Mouse (Mus musculus) liver, adult 2 months (tissue): ENCODE data around the gene Sp7. TPM values are rescaled to one million over a fixed set of nuclear protein-coding genes. Genes with fewer than 3 reads are reported as not detected.

Source experiments
- DNase-seq: peaks from one replicate; pipeline ENCODE4 v3.0.0-alpha.2; 2011; ENCODE audit warnings: low read depth, low spot score; ENCODE audit errors: extremely low read depth
- H3K27ac ChIP-seq: fragments of 200-500 bp; replicated peaks from 2 replicates; pipeline ENCODE4 v1.5.1; 2012; ENCODE audit warnings: low read depth, mild to moderate bottlenecking, control low read depth, inconsistent platforms, low read length; ENCODE audit not compliant: insufficient read depth
- H3K27me3 ChIP-seq: fragments of 200-500 bp; 2 replicates; pipeline ENCODE4 v1.6.1; 2012; ENCODE audit warnings: mild to moderate bottlenecking, moderate library complexity, low read length, inconsistent platforms; ENCODE audit not compliant: control insufficient read depth, insufficient read depth
- H3K36me3 ChIP-seq: fragments of 200-500 bp; 2 replicates; pipeline ENCODE4 v1.6.1; 2012; ENCODE audit warnings: low read length, inconsistent platforms; ENCODE audit not compliant: control insufficient read depth, insufficient read depth
- H3K4me1 ChIP-seq: fragments of 200-500 bp; 2 replicates; pipeline ENCODE4 v1.6.1; 2011; ENCODE audit warnings: low read length; ENCODE audit not compliant: control insufficient read depth, insufficient read depth
- H3K4me3 ChIP-seq: fragments of 200-500 bp; 2 replicates; pipeline ENCODE4 v1.5.1; 2011; ENCODE audit warnings: low read depth, mild to moderate bottlenecking, control low read depth, low read length, moderate library complexity; ENCODE audit not compliant: insufficient read depth
- H3K79me2 ChIP-seq: fragments of 200-500 bp; 2 replicates; pipeline ENCODE4 v1.6.1; 2012; ENCODE audit warnings: inconsistent platforms, mild to moderate bottlenecking, low read length, moderate library complexity; ENCODE audit not compliant: control insufficient read depth, insufficient read depth
- H3K9ac ChIP-seq: fragments of 200-500 bp; 2 replicates; pipeline ENCODE4 v1.6.1; 2012; ENCODE audit warnings: low read depth, mild to moderate bottlenecking, control low read depth, inconsistent platforms, low read length
- CTCF ChIP-seq: fragments of 200-500 bp; IDR thresholded peaks from 2 replicates; pipeline ENCODE4 v1.5.1; 2011; ENCODE audit warnings: low read depth, low read length, control low read depth
- POLR2A ChIP-seq: fragments of 200-500 bp; IDR thresholded peaks from 2 replicates; pipeline ENCODE4 v1.6.1; 2011; ENCODE audit warnings: low read length, control low read depth; ENCODE audit not compliant: insufficient read depth; ENCODE audit errors: extremely low read depth
- WGBS: fragments of 180-500 bp; shearing (Covaris S2); methylation state at CpG from one replicate; pipeline ENCODE4 v1.1.7; 2018; 5-methylcytosine and 5-hydroxymethylcytosine counted together
- polyA plus RNA-seq: library from polyadenylated mRNA; depleted of rRNA; stranded (reverse); fragments of >200 nt; gene quantifications from 2 replicates; pipeline ENCODE4 v1.2.3, GENCODE M21; 2012
- total RNA-seq: library from RNA; depleted of rRNA; stranded (reverse); fragments of >200 nt; gene quantifications from 2 replicates; pipeline ENCODE4 v1.2.3, GENCODE M21; 2014

Sp7 gene
- total and polyA plus RNA-seq, 2 experiments = not detected

GRCm38 (mm10) chr15:102404608-102405488 is 37.9 kb upstream of the Sp7 start:
- WGBS = 12% methylated on average over 34 of the region's 34 CpGs
- Histone ChIP-seq H3K79me2 (peaks cover 17% of the 10 kb centered on the region), H3K9ac (peak overlapping the region; percentile 93), H3K4me1 (peaks cover 16% of the 10 kb centered on the region), H3K27me3 (no peaks in the 10 kb centered on the region), H3K27ac (peak overlapping the region; percentile 98), H3K36me3 (peaks cover 16% of the 10 kb centered on the region; the same call in 1 of the 2 replicates), H3K4me3 (peak overlapping the region; percentile 79)
- DNase-seq = no peak
- TF ChIP-seq POLR2A (no peak), CTCF (peak; percentile 57)

GRCm38 (mm10) chr15:102402210-102402609 is 35.2 kb upstream of the Sp7 start:
- Histone ChIP-seq H3K79me2 (no peaks in the 10 kb centered on the region), H3K4me3 (no peak overlapping the region), H3K4me1 (peaks cover 8% of the 10 kb centered on the region), H3K36me3 (no peaks in the 10 kb centered on the region), H3K27ac (no peak overlapping the region), H3K27me3 (no peaks in the 10 kb centered on the region), H3K9ac (no peak overlapping the region)
- 98% methylated on average over 3 of the region's 3 CpGs for WGBS
- no peak for TF ChIP-seq CTCF
- no peak for TF ChIP-seq POLR2A
- no peak for DNase-seq

GRCm38 (mm10) chr15:102401278-102401677 is 34.3 kb upstream of the Sp7 start:
- Histone ChIP-seq H3K79me2 (no peaks in the 10 kb centered on the region), H3K27me3 (no peaks in the 10 kb centered on the region), H3K9ac (no peak overlapping the region), H3K27ac (peak overlapping the region; percentile 28), H3K4me1 (peaks cover 14% of the 10 kb centered on the region), H3K4me3 (no peak overlapping the region), H3K36me3 (no peaks in the 10 kb centered on the region)
- TF ChIP-seq CTCF (no peak), POLR2A (no peak)
- no peak for DNase-seq
- 84% methylated on average over 2 of the region's 2 CpGs for WGBS

- Histone ChIP-seq H3K79me2 (no peaks in the 10 kb centered on the region), H3K27ac (peak overlapping the region; percentile 92), H3K4me1 (peaks cover 17% of the 10 kb centered on the region), H3K27me3 (no peaks in the 10 kb centered on the region), H3K9ac (peak overlapping the region; percentile 73; the same call in 1 of the 2 replicates), H3K4me3 (0 out of 2 replicates have a peak overlapping the region, but pooled peaks have one; percentile 11), H3K36me3 (no peaks in the 10 kb centered on the region)
- 32% methylated on average over 10 of the region's 10 CpGs for WGBS
- DNase-seq = peak; percentile 85
- TF ChIP-seq CTCF (no peak), POLR2A (no peak)
Observed at GRCm38 (mm10) chr15:102400476-102401045, 33.6 kb upstream of the Sp7 start.

GRCm38 (mm10) chr15:102399229-102400221 is 32.5 kb upstream of the Sp7 start:
- Histone ChIP-seq H3K4me1 (peaks cover 19% of the 10 kb centered on the region), H3K9ac (peak overlapping the region; percentile 78), H3K27ac (peak overlapping the region; percentile 92), H3K27me3 (no peaks in the 10 kb centered on the region), H3K79me2 (no peaks in the 10 kb centered on the region), H3K4me3 (peak overlapping the region; percentile 56), H3K36me3 (no peaks in the 10 kb centered on the region)
- TF ChIP-seq CTCF = no peak
- peak; percentile 87 for TF ChIP-seq POLR2A
- peak; percentile 92 for DNase-seq
- WGBS = under 1% methylated on average over 34 of the region's 34 CpGs
